Mouse (Mus musculus) adrenal gland, postnatal 0 days (tissue): ENCODE data around the gene Ankfy1. TPM values are rescaled to one million over a fixed set of nuclear protein-coding genes. Genes with fewer than 3 reads are reported as not detected.

ENCODE experiments used
- microRNA-seq: library from miRNA; unstranded; fragments of <30 nt; microRNA quantifications from one replicate; pipeline ENCODE4, GENCODE M21; 2016; ENCODE audit warnings: borderline replicate concordance; ENCODE audit not compliant: insufficient number of aligned reads
- polyA plus RNA-seq: library from polyadenylated mRNA; unstranded; fragments of >200 nt; fragmentation: Nextera tagmentation; extraction: Ambion mirVana; gene quantifications from 2 replicates; pipeline ENCODE4 v1.2.1, GENCODE M21; 2015

The Ankfy1 gene
- 8.8 and 12.5 TPM in 2 replicates for polyA plus RNA-seq

GRCm38 (mm10) chr11:72689551-72690510 is at the start of gene Ankfy1:
TSS of gene Ankfy1 (plus strand) at chr11:72690006.

GRCm38 (mm10) chr11:72795455-72796295 is 105.9 kb downstream of the Ankfy1 start, which contains the start of the genes Cyb5d2 and Zzef1:
TSS of gene Cyb5d2 (minus strand) at chr11:72796142.
TSS of gene Zzef1 (plus strand) at chr11:72796226.

Small RNA genes within 50 kb of the gene (microRNA-seq; reads per million reads assigned to microRNA genes)
- not detected for gene Gm25678

Other genes with a start within 250 kb of the Ankfy1 start
- 39.7 and 61.8 TPM in 2 replicates for gene Mybbp1a, start 248.7 kb upstream of the Ankfy1 start, polyA plus RNA-seq
- gene Spns2, start 200.1 kb upstream of the Ankfy1 start, polyA plus RNA-seq: 1.8 and 2.5 TPM in 2 replicates
- gene Spns3, start 139.5 kb upstream of the Ankfy1 start, polyA plus RNA-seq: 0.14 and 0.37 TPM in 2 replicates
- gene Ube2g1, start 82.7 kb upstream of the Ankfy1 start, polyA plus RNA-seq: 44.7 and 62.7 TPM in 2 replicates
- 7.0 and 13.5 TPM in 2 replicates for gene Cyb5d2, start 106.1 kb downstream of the Ankfy1 start, polyA plus RNA-seq
- 6.0 and 6.9 TPM in 2 replicates for gene Zzef1, start 106.2 kb downstream of the Ankfy1 start, polyA plus RNA-seq